ENCODE assay signal across 28 mouse cellular contexts in genomic region chr12:104814291-104814690, GRCm38 (mm10). TPM values are rescaled to one million over a fixed set of nuclear protein-coding genes. Genes with fewer than 3 reads are reported as not detected.
A peak's percentile ranks its signal among the peaks of the same experiment; 100 is the strongest.
DNase-seq lines count a peak whose midpoint lies in the region; ATAC-seq and TF ChIP-seq lines count a peak whose summit lies in the region.
"Had no signal": no experiment of that assay in that cellular context is flagged by ENCODE, and none has a peak within 500 bp of the region (broad histone marks: within the 10 kb centered on the region; RNA-seq: fewer than 3 reads in every experiment).

No protein-coding gene starts in this region.

- 78% methylated on average over 7 of the region's 7 CpGs for WGBS in hindbrain, embryonic 10.5 days
- WGBS in hindbrain, embryonic 11.5 days, result 76% methylated on average over 7 of the region's 7 CpGs
- WGBS in kidney, postnatal 0 days, result 24% methylated on average over 7 of the region's 7 CpGs
- 11% methylated on average over 7 of the region's 7 CpGs for WGBS in limb, embryonic 11.5 days

- intact Hi-C loops in left cerebral cortex, postnatal 25 days (cut with DNase I), result no loop called here

- ATAC-seq in hindbrain, embryonic 11.5 days (ENCODE audit: low FRiP score), result no peak
- no peak for ATAC-seq in kidney, postnatal 0 days (replicated peaks; ENCODE audit: low FRiP score, low read depth)
- peak; percentile 80 for ATAC-seq in limb, embryonic 11.5 days (ENCODE audit: insufficient number of reproducible peaks, low FRiP score, low TSS enrichment, low read depth)
- no peak for ATAC-seq in activated CD4-positive, CD25-positive, alpha-beta regulatory T cell, adult 4 months
- ATAC-seq: forebrain, embryonic 13.5 days; midbrain, embryonic 15.5 days; Patski had no signal

- DNase-seq in hindbrain, embryonic 10.5 days (ENCODE audit: low spot score), result no peak
- no peak for DNase-seq in hindbrain, embryonic 11.5 days (ENCODE audit: low spot score)
- DNase-seq in kidney, postnatal 0 days (ENCODE audit: low spot score), result peak; percentile 61
- no peak for DNase-seq in kidney, adult 11 months
- peak; percentile 77 for DNase-seq in limb, embryonic 11.5 days (ENCODE audit: low spot score)
- DNase-seq in mesoderm, embryonic 11.5 days (ENCODE audit: low read depth, low spot score), result peak; percentile 38
- DNase-seq in left cerebral cortex, postnatal 25 days (ENCODE audit: low spot score in 2 of 2), result no peak
- DNase-seq: adrenal gland, postnatal 25 days; cerebellum, adult 11-12 months; cerebellum, adult 9-11 months; gastrocnemius, postnatal 14 days; kidney, adult 8-10 months; layer of hippocampus, adult 9-11 months; left cerebral cortex, postnatal 4 days; liver, embryonic 13.5 days; lung, adult 2 months; lung, postnatal 10 days; right cerebral cortex, adult 18-20 months; spleen, adult 18-20 months; thymus, postnatal 14 days had no signal

- 0 out of 2 replicates have a peak overlapping the region, but pooled peaks have one; percentile 35 for H3K27ac ChIP-seq in hindbrain, embryonic 10.5 days
- H3K27ac ChIP-seq in hindbrain, embryonic 11.5 days (ENCODE audit: low read depth, low read length), result no peak overlapping the region
- H3K27ac ChIP-seq in kidney, postnatal 0 days, result no peak overlapping the region
- H3K27ac ChIP-seq in limb, embryonic 11.5 days (replicated peaks; ENCODE audit: low read depth, low read length), result peak overlapping the region; percentile 90
- H3K27ac ChIP-seq: forebrain, embryonic 13.5 days; hindbrain, embryonic 13.5 days; liver, embryonic 13.5 days; macrophage; midbrain, embryonic 15.5 days had no signal

- no peak overlapping the region for H3K9ac ChIP-seq in hindbrain, embryonic 11.5 days (ENCODE audit: low read depth, low read length)
- no peak overlapping the region for H3K9ac ChIP-seq in kidney, postnatal 0 days (ENCODE audit: low read depth, low read length)
- no peak overlapping the region for H3K9ac ChIP-seq in limb, embryonic 11.5 days (ENCODE audit: low read length)
- H3K9ac ChIP-seq: forebrain, embryonic 13.5 days; hindbrain, embryonic 13.5 days; liver, embryonic 13.5 days; midbrain, embryonic 15.5 days had no signal

- TF ChIP-seq CTCF in kidney, postnatal 0 days (IDR thresholded peaks at IDR 0.05; ENCODE audit: low read depth), result no peak

- no peaks in the 10 kb centered on the region for H3K36me3 ChIP-seq in hindbrain, embryonic 10.5 days
- no peaks in the 10 kb centered on the region for H3K36me3 ChIP-seq in hindbrain, embryonic 11.5 days (ENCODE audit: control insufficient read depth, insufficient read depth, low read length)
- H3K36me3 ChIP-seq in kidney, postnatal 0 days (ENCODE audit: insufficient read depth, low read length), result no peaks in the 10 kb centered on the region
- no peaks in the 10 kb centered on the region for H3K36me3 ChIP-seq in limb, embryonic 11.5 days (ENCODE audit: control insufficient read depth, insufficient read depth, low read length)
- H3K36me3 ChIP-seq: hindbrain, embryonic 13.5 days; liver, embryonic 13.5 days; midbrain, embryonic 15.5 days had no signal

- H3K27me3 ChIP-seq in hindbrain, embryonic 10.5 days (ENCODE audit: insufficient read depth, poor library complexity, severe bottlenecking), result no peaks in the 10 kb centered on the region
- no peaks in the 10 kb centered on the region for H3K27me3 ChIP-seq in hindbrain, embryonic 11.5 days (ENCODE audit: control insufficient read depth, insufficient read depth, low read length)
- H3K27me3 ChIP-seq in kidney, postnatal 0 days (ENCODE audit: insufficient read depth, low read length), result no peaks in the 10 kb centered on the region
- H3K27me3 ChIP-seq in limb, embryonic 11.5 days (ENCODE audit: control insufficient read depth, insufficient read depth, low read length), result no peaks in the 10 kb centered on the region
- H3K27me3 ChIP-seq: forebrain, embryonic 13.5 days; midbrain, embryonic 15.5 days; Patski had no signal

- H3K4me1 ChIP-seq in hindbrain, embryonic 10.5 days (replicated peaks), result peaks cover 38% of the 10 kb centered on the region
- H3K4me1 ChIP-seq in hindbrain, embryonic 11.5 days (replicated peaks; ENCODE audit: control insufficient read depth, insufficient read depth, low read length), result 0 out of 2 replicates have a peak, but pooled peaks cover 5% of the 10 kb centered on the region
- peaks cover 15% of the 10 kb centered on the region; the same call in 1 of the 2 replicates for H3K4me1 ChIP-seq in kidney, postnatal 0 days (replicated peaks; ENCODE audit: insufficient read depth, low read length)
- H3K4me1 ChIP-seq in limb, embryonic 11.5 days (ENCODE audit: control insufficient read depth, insufficient read depth, low read length), result peaks cover 58% of the 10 kb centered on the region
- H3K4me1 ChIP-seq: liver, embryonic 13.5 days had no signal

- no peak overlapping the region for H3K4me3 ChIP-seq in hindbrain, embryonic 10.5 days
- no peak overlapping the region for H3K4me3 ChIP-seq in hindbrain, embryonic 11.5 days (ENCODE audit: low read depth, low read length)
- H3K4me3 ChIP-seq in kidney, postnatal 0 days (replicated peaks; ENCODE audit: low read depth, low read length), result no peak overlapping the region
- H3K4me3 ChIP-seq in limb, embryonic 11.5 days (ENCODE audit: low read depth, low read length), result no peak overlapping the region
- H3K4me3 ChIP-seq: forebrain, embryonic 13.5 days; hindbrain, embryonic 13.5 days; liver, embryonic 13.5 days; midbrain, embryonic 15.5 days had no signal

- no peaks in the 10 kb centered on the region for H3K9me3 ChIP-seq in hindbrain, embryonic 10.5 days
- H3K9me3 ChIP-seq in hindbrain, embryonic 11.5 days (ENCODE audit: control insufficient read depth, low read length), result no peaks in the 10 kb centered on the region
- no peaks in the 10 kb centered on the region for H3K9me3 ChIP-seq in kidney, postnatal 0 days (replicated peaks; ENCODE audit: low read length)
- no peaks in the 10 kb centered on the region for H3K9me3 ChIP-seq in limb, embryonic 11.5 days (ENCODE audit: control insufficient read depth, low read length)
- H3K9me3 ChIP-seq: forebrain, embryonic 13.5 days; hindbrain, embryonic 13.5 days; liver, embryonic 13.5 days; midbrain, embryonic 15.5 days had no signal

- no peak overlapping the region for H3K4me2 ChIP-seq in hindbrain, embryonic 11.5 days (replicated peaks; ENCODE audit: low read depth, low read length)
- H3K4me2 ChIP-seq in kidney, postnatal 0 days (ENCODE audit: low read length), result no peak overlapping the region
- H3K4me2 ChIP-seq in limb, embryonic 11.5 days (ENCODE audit: low read depth, severe bottlenecking), result peak overlapping the region; percentile 26; the same call in 1 of the 2 replicates
- H3K4me2 ChIP-seq: forebrain, embryonic 13.5 days; hindbrain, embryonic 13.5 days; liver, embryonic 13.5 days; midbrain, embryonic 15.5 days had no signal

RNA-seq across cellular contexts. Expression of gene Clmn, which starts 50.6 kb away (rescaled TPM):
- 2.4 and 2.7 TPM in 2 replicates for polyA plus RNA-seq in hindbrain, embryonic 10.5 days (2016; fragmentation: Nextera tagmentation; extraction: Ambion mirVana)
- 2.8 and 4.3 TPM in 2 replicates for polyA plus RNA-seq in hindbrain, embryonic 11.5 days (2014; fragmentation: Nextera tagmentation; extraction: Ambion mirVana)
- polyA plus RNA-seq in kidney, postnatal 0 days (2015; fragmentation: Nextera tagmentation; extraction: Ambion mirVana), result 6.0 and 7.3 TPM in 2 replicates
- polyA plus RNA-seq in limb, embryonic 11.5 days (2014; fragmentation: Nextera tagmentation; extraction: Ambion mirVana), result 5.9 and 6.3 TPM in 2 replicates
- 10 to 100 TPM; 41.3 to 43.0 TPM for total RNA-seq in left cerebral cortex, postnatal 25 days (2021)
- under 1 TPM in 1 of 2 experiments, not detected in 1; 0.04 TPM for polyA plus RNA-seq in activated CD4-positive, CD25-positive, alpha-beta regulatory T cell, adult 4 months (2017; shearing (Covaris generic))
- total RNA-seq: megakaryocyte-erythroid progenitor cell, adult 5-6 weeks; MEL had no signal
- polyA plus RNA-seq: macrophage had no signal

Comparison
In these comparisons a context has a peak if more than half of its experiments do, and no peak if none do; other contexts are left out.
1. DNase-seq: peak in kidney, postnatal 0 days (single experiment), limb, embryonic 11.5 days (single experiment) and mesoderm, embryonic 11.5 days (single experiment); none in hindbrain, embryonic 10.5 days (single experiment), hindbrain, embryonic 11.5 days (single experiment), kidney, adult 11 months (single experiment) and left cerebral cortex, postnatal 25 days (0 of 2).
2. H3K27ac ChIP-seq: peak in hindbrain, embryonic 10.5 days (single experiment) and limb, embryonic 11.5 days (single experiment); none in hindbrain, embryonic 11.5 days (single experiment) and kidney, postnatal 0 days (single experiment).